ENCODE assay signal across 13 mouse cellular contexts in genomic region chr9:91386502-91386890, GRCm38 (mm10). TPM values are rescaled to one million over a fixed set of nuclear protein-coding genes. Genes with fewer than 3 reads are reported as not detected.
A peak's percentile ranks its signal among the peaks of the same experiment; 100 is the strongest.
DNase-seq lines count a peak whose midpoint lies in the region; ATAC-seq and TF ChIP-seq lines count a peak whose summit lies in the region.
"Had no signal": no experiment of that assay in that cellular context is flagged by ENCODE, and none has a peak within 500 bp of the region (broad histone marks: within the 10 kb centered on the region; RNA-seq: fewer than 3 reads in every experiment).

No protein-coding gene starts in this region.

- peak; percentile 9 for DNase-seq in lung, embryonic 14.5 days
- no peak for DNase-seq in lung, postnatal 0 days (ENCODE audit: low spot score)
- DNase-seq in forebrain, embryonic 14.5 days (ENCODE audit: low spot score) = peak; percentile 79
- peak; percentile 72 for DNase-seq in midbrain, embryonic 10.5 days (ENCODE audit: low spot score)
- DNase-seq in frontal cortex, postnatal 25 days (ENCODE audit: low spot score in 2 of 2) = no peak
- DNase-seq in left cerebral cortex, postnatal 14 days (ENCODE audit: low spot score in 2 of 2) = no peak
- DNase-seq in left cerebral cortex, postnatal 25 days (ENCODE audit: low spot score in 2 of 2) = no peak
- DNase-seq in testis, postnatal 10 days (ENCODE audit: low spot score) = no peak
- DNase-seq: gastrocnemius, postnatal 14 days; heart, postnatal 36 days; kidney, postnatal 14 days; right cerebral cortex, postnatal 4 days had no signal

- TF ChIP-seq EP300 in lung, postnatal 0 days (IDR thresholded peaks at IDR 0.05) = no peak

- intact Hi-C loops in left cerebral cortex, postnatal 14 days (cut with DNase I) = no loop called here
- intact Hi-C loops in left cerebral cortex, postnatal 25 days (cut with DNase I) = no loop called here

- H3K9me3 ChIP-seq in lung, embryonic 14.5 days (ENCODE audit: low read depth, low read length) = no peaks in the 10 kb centered on the region
- no peaks in the 10 kb centered on the region for H3K9me3 ChIP-seq in lung, postnatal 0 days (ENCODE audit: low read length)
- no peaks in the 10 kb centered on the region for H3K9me3 ChIP-seq in forebrain, embryonic 14.5 days (replicated peaks; ENCODE audit: control insufficient read depth, low read length)
- no peaks in the 10 kb centered on the region for H3K9me3 ChIP-seq in midbrain, embryonic 10.5 days (replicated peaks)

- no peak overlapping the region for H3K4me2 ChIP-seq in lung, embryonic 14.5 days
- no peak overlapping the region for H3K4me2 ChIP-seq in lung, postnatal 0 days (replicated peaks; ENCODE audit: low read depth, low read length)
- peak overlapping the region; percentile 37 for H3K4me2 ChIP-seq in forebrain, embryonic 14.5 days (ENCODE audit: low read length)

- no peak overlapping the region for H3K27ac ChIP-seq in lung, embryonic 14.5 days (ENCODE audit: low read depth)
- H3K27ac ChIP-seq in lung, postnatal 0 days (ENCODE audit: low read length) = no peak overlapping the region
- H3K27ac ChIP-seq in forebrain, embryonic 14.5 days (ENCODE audit: low read depth, low read length) = peak overlapping the region; percentile 95
- H3K27ac ChIP-seq in midbrain, embryonic 10.5 days (replicated peaks) = peak overlapping the region; percentile 98

- no peaks in the 10 kb centered on the region for H3K36me3 ChIP-seq in lung, embryonic 14.5 days (ENCODE audit: insufficient read depth)
- no peaks in the 10 kb centered on the region for H3K36me3 ChIP-seq in lung, postnatal 0 days (ENCODE audit: insufficient read depth, low read length)
- H3K36me3 ChIP-seq in forebrain, embryonic 14.5 days (ENCODE audit: control insufficient read depth, insufficient read depth, low read length) = no peaks in the 10 kb centered on the region
- no peaks in the 10 kb centered on the region for H3K36me3 ChIP-seq in midbrain, embryonic 10.5 days

- H3K4me3 ChIP-seq in lung, embryonic 14.5 days (ENCODE audit: low read depth, low read length) = no peak overlapping the region
- H3K4me3 ChIP-seq in lung, postnatal 0 days (ENCODE audit: low read depth, low read length) = no peak overlapping the region
- no peak overlapping the region for H3K4me3 ChIP-seq in forebrain, embryonic 14.5 days (ENCODE audit: low read depth, low read length)
- H3K4me3 ChIP-seq in midbrain, embryonic 10.5 days = peak overlapping the region; percentile 75

- 2% methylated on average over 17 of the region's 17 CpGs for WGBS in lung, embryonic 14.5 days
- WGBS in lung, postnatal 0 days = 3% methylated on average over 17 of the region's 17 CpGs
- WGBS in forebrain, embryonic 14.5 days = 2% methylated on average over 17 of the region's 17 CpGs
- WGBS in midbrain, embryonic 10.5 days = 2% methylated on average over 17 of the region's 17 CpGs

- H3K9ac ChIP-seq in lung, embryonic 14.5 days = no peak overlapping the region
- no peak overlapping the region for H3K9ac ChIP-seq in lung, postnatal 0 days (replicated peaks; ENCODE audit: low read depth)
- H3K9ac ChIP-seq in forebrain, embryonic 14.5 days (ENCODE audit: low read length) = peak overlapping the region; percentile 17; the same call in 1 of the 2 replicates

- H3K4me1 ChIP-seq in lung, embryonic 14.5 days (ENCODE audit: insufficient read depth) = no peaks in the 10 kb centered on the region
- peaks cover 3% of the 10 kb centered on the region; the same call in 1 of the 2 replicates for H3K4me1 ChIP-seq in lung, postnatal 0 days (ENCODE audit: insufficient read depth, low read depth, low read length)
- no peaks in the 10 kb centered on the region for H3K4me1 ChIP-seq in forebrain, embryonic 14.5 days (ENCODE audit: control insufficient read depth, insufficient read depth, low read length)
- peaks cover 83% of the 10 kb centered on the region for H3K4me1 ChIP-seq in midbrain, embryonic 10.5 days

- peaks cover 100% of the 10 kb centered on the region for H3K27me3 ChIP-seq in lung, embryonic 14.5 days (ENCODE audit: insufficient read depth, low read length)
- H3K27me3 ChIP-seq in lung, postnatal 0 days (replicated peaks; ENCODE audit: insufficient read depth, low read length) = peaks cover 66% of the 10 kb centered on the region
- peaks cover 78% of the 10 kb centered on the region for H3K27me3 ChIP-seq in forebrain, embryonic 14.5 days (replicated peaks; ENCODE audit: control insufficient read depth, insufficient read depth, low read length)
- peaks cover 100% of the 10 kb centered on the region for H3K27me3 ChIP-seq in midbrain, embryonic 10.5 days (ENCODE audit: low read depth, poor library complexity, severe bottlenecking)

- ATAC-seq in lung, embryonic 14.5 days (ENCODE audit: insufficient read depth) = no peak
- no peak for ATAC-seq in lung, postnatal 0 days
- ATAC-seq in forebrain, embryonic 14.5 days = no peak

- no peak for TF ChIP-seq CTCF in lung, embryonic 14.5 days (IDR thresholded peaks at IDR 0.05; ENCODE audit: low read depth)
- TF ChIP-seq CTCF in lung, postnatal 0 days (IDR thresholded peaks at IDR 0.05) = no peak

RNA-seq across cellular contexts. Expression of gene Zic1, which starts 20.9 kb away (rescaled TPM):
- not detected in 2 replicates for polyA plus RNA-seq in lung, embryonic 14.5 days (2014; fragmentation: Nextera tagmentation; extraction: Ambion mirVana)
- not detected in 2 replicates for polyA plus RNA-seq in lung, postnatal 0 days (2015; fragmentation: Nextera tagmentation; extraction: Ambion mirVana)
- polyA plus RNA-seq in forebrain, embryonic 14.5 days (2014; fragmentation: Nextera tagmentation; extraction: Ambion mirVana) = 14.4 and 14.8 TPM in 2 replicates
- polyA plus RNA-seq in midbrain, embryonic 10.5 days (2016; fragmentation: Nextera tagmentation; extraction: Ambion mirVana) = 6.5 and 6.6 TPM in 2 replicates
- 10 to 100 TPM; 12.4 to 13.8 TPM for total RNA-seq in left cerebral cortex, postnatal 14 days (2021)
- 10 to 100 TPM; 11.1 to 11.7 TPM for total RNA-seq in left cerebral cortex, postnatal 25 days (2021)
- polyA plus RNA-seq: stomach, embryonic 16.5 days had no signal

RNA-seq across cellular contexts. Expression of gene Zic4, which starts 24.3 kb away (rescaled TPM):
- polyA plus RNA-seq in lung, embryonic 14.5 days (2014; fragmentation: Nextera tagmentation; extraction: Ambion mirVana) = not detected in 2 replicates
- polyA plus RNA-seq in lung, postnatal 0 days (2015; fragmentation: Nextera tagmentation; extraction: Ambion mirVana) = not detected in 2 replicates
- 45.1 and 56.3 TPM in 2 replicates for polyA plus RNA-seq in forebrain, embryonic 14.5 days (2014; fragmentation: Nextera tagmentation; extraction: Ambion mirVana)
- polyA plus RNA-seq in midbrain, embryonic 10.5 days (2016; fragmentation: Nextera tagmentation; extraction: Ambion mirVana) = 25.1 and 33.5 TPM in 2 replicates
- total RNA-seq in left cerebral cortex, postnatal 14 days (2021) = 1 to 10 TPM; 4.1 to 5.2 TPM
- 1 to 10 TPM; 2.3 to 3.0 TPM for total RNA-seq in left cerebral cortex, postnatal 25 days (2021)
- total RNA-seq: heart, postnatal 36 days had no signal
- polyA plus RNA-seq: stomach, embryonic 16.5 days had no signal

Comparison
In these comparisons a context has a peak if more than half of its experiments do, and no peak if none do; other contexts are left out.
1. DNase-seq: peak in lung, embryonic 14.5 days (single experiment), forebrain, embryonic 14.5 days (single experiment) and midbrain, embryonic 10.5 days (single experiment); none in lung, postnatal 0 days (single experiment), frontal cortex, postnatal 25 days (0 of 2), left cerebral cortex, postnatal 14 days (0 of 2), left cerebral cortex, postnatal 25 days (0 of 2) and testis, postnatal 10 days (single experiment).
2. H3K27ac ChIP-seq: peak in forebrain, embryonic 14.5 days (single experiment) and midbrain, embryonic 10.5 days (single experiment); none in lung, embryonic 14.5 days (single experiment) and lung, postnatal 0 days (single experiment).
3. RNA of gene Zic4, which starts 24.3 kb away (polyA plus RNA-seq): 45.1 to 56.3 TPM in forebrain, embryonic 14.5 days and 25.1 to 33.5 TPM in midbrain, embryonic 10.5 days; not detected in lung, embryonic 14.5 days and not detected in lung, postnatal 0 days; every median in the first group is over 10 times any median in the second.